Mouse (Mus musculus): ENCODE data around the gene Masp1. TPM values are rescaled to one million over a fixed set of nuclear protein-coding genes. Genes with fewer than 3 reads are reported as not detected.

The Masp1 gene
- total RNA-seq (2014; rRNA removed; ENCODE audit: low replicate concordance) (9.8 and 20.1 TPM in 2 replicates), polyA plus RNA-seq (2015; fragmentation: Nextera tagmentation; extraction: Ambion mirVana) (6.6 and 7.7 TPM in 2 replicates)

GRCm38 (mm10) chr16:23520235-23520871 is at the start of gene Masp1, which contains the start of gene Rtp4:
Gene Masp1 (minus strand): TSS chr16:23520815.
Gene Rtp4 (plus strand): TSS chr16:23520291.
- Histone ChIP-seq H3K4me2 (ENCODE audit: low read depth, low read length) (peak within 1 kb of the TSS; percentile 64), H3K9me3 (replicated peaks; ENCODE audit: control insufficient read depth, low read length) (peaks cover 2% of the 10 kb centered on the region; the same call in 1 of the 2 replicates), H3K9ac (replicated peaks; ENCODE audit: low read depth, low read length) (peak within 1 kb of the TSS; percentile 27), H3K27me3 (ENCODE audit: control insufficient read depth, insufficient read depth, low read length) (no peaks in the 10 kb centered on the region), H3K36me3 (replicated peaks; ENCODE audit: control insufficient read depth, insufficient read depth, low read length) (no peaks in the 10 kb centered on the region), H3K4me1 (ENCODE audit: control insufficient read depth, insufficient read depth) (peaks cover 22% of the 10 kb centered on the region), H3K27ac (ENCODE audit: low read depth) (peak within 1 kb of the TSS; percentile 71), H3K4me3 (ENCODE audit: low read depth, low read length) (peak within 1 kb of the TSS; percentile 43)
- ATAC-seq (ENCODE audit: insufficient read depth, low read depth) (peak; percentile 50), DNase-seq (ENCODE audit: low spot score) (no peak)
- WGBS, result 3% methylated on average over 12 of the region's 12 CpGs
- TF ChIP-seq CTCF (IDR thresholded peaks at IDR 0.05; ENCODE audit: low read depth), result no peak
- TF ChIP-seq EP300 (IDR thresholded peaks at IDR 0.05; ENCODE audit: low read depth), result no peak

GRCm38 (mm10) chr16:23568369-23568958 is 47.8 kb upstream of the Masp1 start:
- no peak for TF ChIP-seq CTCF (IDR thresholded peaks at IDR 0.05; ENCODE audit: low read depth)
- TF ChIP-seq EP300 (IDR thresholded peaks at IDR 0.05; ENCODE audit: low read depth), result no peak
- DNase-seq (ENCODE audit: low spot score) (no peak), ATAC-seq (ENCODE audit: insufficient read depth, low read depth) (no peak)
- H3K27ac ChIP-seq (ENCODE audit: low read depth), result no peak overlapping the region
- no peak overlapping the region for H3K4me2 ChIP-seq (ENCODE audit: low read depth, low read length)
- 57% methylated on average over 4 of the region's 4 CpGs for WGBS
- H3K36me3 ChIP-seq (replicated peaks; ENCODE audit: control insufficient read depth, insufficient read depth, low read length), result no peaks in the 10 kb centered on the region
- H3K9ac ChIP-seq (replicated peaks; ENCODE audit: low read depth, low read length), result no peak overlapping the region
- no peaks in the 10 kb centered on the region for H3K4me1 ChIP-seq (ENCODE audit: control insufficient read depth, insufficient read depth)
- no peak overlapping the region for H3K4me3 ChIP-seq (ENCODE audit: low read depth, low read length)
- no peaks in the 10 kb centered on the region for H3K27me3 ChIP-seq (ENCODE audit: control insufficient read depth, insufficient read depth, low read length)
- no peaks in the 10 kb centered on the region for H3K9me3 ChIP-seq (replicated peaks; ENCODE audit: control insufficient read depth, low read length)

- no peak for DNase-seq (ENCODE audit: low spot score)
- no peaks in the 10 kb centered on the region for H3K36me3 ChIP-seq (replicated peaks; ENCODE audit: control insufficient read depth, insufficient read depth, low read length)
- 83% methylated on average over 2 of the region's 2 CpGs for WGBS
- H3K4me3 ChIP-seq (ENCODE audit: low read depth, low read length), result no peak overlapping the region
- no peaks in the 10 kb centered on the region for H3K4me1 ChIP-seq (ENCODE audit: control insufficient read depth, insufficient read depth)
- no peak overlapping the region for H3K27ac ChIP-seq (ENCODE audit: low read depth)
- TF ChIP-seq CTCF (IDR thresholded peaks at IDR 0.05; ENCODE audit: low read depth) (no peak), EP300 (IDR thresholded peaks at IDR 0.05; ENCODE audit: low read depth) (no peak)
- no peak overlapping the region for H3K4me2 ChIP-seq (ENCODE audit: low read depth, low read length)
- no peaks in the 10 kb centered on the region for H3K27me3 ChIP-seq (ENCODE audit: control insufficient read depth, insufficient read depth, low read length)
- no peak overlapping the region for H3K9ac ChIP-seq (replicated peaks; ENCODE audit: low read depth, low read length)
- no peaks in the 10 kb centered on the region for H3K9me3 ChIP-seq (replicated peaks; ENCODE audit: control insufficient read depth, low read length)
- ATAC-seq (ENCODE audit: insufficient read depth, low read depth), result no peak
Measured at GRCm38 (mm10) chr16:23557669-23558068, 37.1 kb upstream of the Masp1 start.

GRCm38 (mm10) chr16:23557195-23557594 is 36.6 kb upstream of the Masp1 start:
- no peaks in the 10 kb centered on the region for H3K9me3 ChIP-seq (replicated peaks; ENCODE audit: control insufficient read depth, low read length)
- no peaks in the 10 kb centered on the region for H3K36me3 ChIP-seq (replicated peaks; ENCODE audit: control insufficient read depth, insufficient read depth, low read length)
- ATAC-seq (ENCODE audit: insufficient read depth, low read depth) (no peak), DNase-seq (ENCODE audit: low spot score) (no peak)
- no peaks in the 10 kb centered on the region for H3K27me3 ChIP-seq (ENCODE audit: control insufficient read depth, insufficient read depth, low read length)
- no peak overlapping the region for H3K4me3 ChIP-seq (ENCODE audit: low read depth, low read length)
- H3K4me2 ChIP-seq (ENCODE audit: low read depth, low read length), result no peak overlapping the region
- WGBS, result 80% methylated on average over 5 of the region's 5 CpGs
- no peak overlapping the region for H3K9ac ChIP-seq (replicated peaks; ENCODE audit: low read depth, low read length)
- no peaks in the 10 kb centered on the region for H3K4me1 ChIP-seq (ENCODE audit: control insufficient read depth, insufficient read depth)
- TF ChIP-seq EP300 (IDR thresholded peaks at IDR 0.05; ENCODE audit: low read depth) (no peak), CTCF (IDR thresholded peaks at IDR 0.05; ENCODE audit: low read depth) (no peak)
- H3K27ac ChIP-seq (ENCODE audit: low read depth), result no peak overlapping the region

GRCm38 (mm10) chr16:23554673-23555072 is 34.1 kb upstream of the Masp1 start:
- Histone ChIP-seq H3K4me3 (ENCODE audit: low read depth, low read length) (no peak overlapping the region), H3K27me3 (ENCODE audit: control insufficient read depth, insufficient read depth, low read length) (0 out of 2 replicates have a peak, but pooled peaks cover 4% of the 10 kb centered on the region), H3K36me3 (replicated peaks; ENCODE audit: control insufficient read depth, insufficient read depth, low read length) (no peaks in the 10 kb centered on the region), H3K4me1 (ENCODE audit: control insufficient read depth, insufficient read depth) (no peaks in the 10 kb centered on the region), H3K9me3 (replicated peaks; ENCODE audit: control insufficient read depth, low read length) (no peaks in the 10 kb centered on the region), H3K27ac (ENCODE audit: low read depth) (no peak overlapping the region), H3K9ac (replicated peaks; ENCODE audit: low read depth, low read length) (no peak overlapping the region), H3K4me2 (ENCODE audit: low read depth, low read length) (no peak overlapping the region)
- DNase-seq (ENCODE audit: low spot score) (no peak), ATAC-seq (ENCODE audit: insufficient read depth, low read depth) (no peak)
- WGBS, result 75% methylated on average over 5 of the region's 5 CpGs
- TF ChIP-seq CTCF (IDR thresholded peaks at IDR 0.05; ENCODE audit: low read depth), result no peak
- no peak for TF ChIP-seq EP300 (IDR thresholded peaks at IDR 0.05; ENCODE audit: low read depth)

Data from heart, postnatal 0 days (tissue).